Mouse (Mus musculus) cerebellum, adult 9-10 months (tissue): Measurements from ENCODE around the gene Stac2.

Experiments
- DNase-seq: peaks from one replicate; pipeline ENCODE4 v3.0.0; 2022

Stac2 gene

GRCm38 (mm10) chr11:98049672-98050519, 3.4 kb downstream of the Stac2 start:
- no peak for DNase-seq

GRCm38 (mm10) chr11:98047745-98048144, 5.5 kb downstream of the Stac2 start:
- DNase-seq: peak; percentile 93

- DNase-seq: peak; percentile 49
These were observed 6.8 kb downstream of the Stac2 start for GRCm38 (mm10) chr11:98046466-98046865.

- peak; percentile 55 for DNase-seq
These were observed 7.7 kb downstream of the Stac2 start for GRCm38 (mm10) chr11:98045596-98045995.

- DNase-seq: peak; percentile 41
These were observed 9.2 kb downstream of the Stac2 start for GRCm38 (mm10) chr11:98044074-98044473.

- DNase-seq: peak; percentile 26
These were observed 10.5 kb downstream of the Stac2 start for GRCm38 (mm10) chr11:98042741-98043140.

GRCm38 (mm10) chr11:98040975-98041374, 12.3 kb downstream of the Stac2 start:
- DNase-seq: no peak

GRCm38 (mm10) chr11:98037871-98038270, 15.4 kb downstream of the Stac2 start:
- DNase-seq: no peak

- DNase-seq: peak; percentile 79
These were observed 17.3 kb downstream of the Stac2 start for GRCm38 (mm10) chr11:98035977-98036377.

GRCm38 (mm10) chr11:98034840-98035239, 18.4 kb downstream of the Stac2 start:
- DNase-seq: no peak

GRCm38 (mm10) chr11:98034061-98034460, 19.2 kb downstream of the Stac2 start:
- DNase-seq: no peak

GRCm38 (mm10) chr11:98031443-98031770, 21.9 kb downstream of the Stac2 start:
- DNase-seq: peak; percentile 81

- DNase-seq: no peak
These were observed 22.4 kb downstream of the Stac2 start for GRCm38 (mm10) chr11:98030701-98031442.

- DNase-seq: peak; percentile 10
These were observed 25.5 kb downstream of the Stac2 start for GRCm38 (mm10) chr11:98027785-98028184.

GRCm38 (mm10) chr11:98027297-98027688, 26.0 kb downstream of the Stac2 start:
- no peak for DNase-seq

- DNase-seq: peak; percentile 96
These were observed 26.5 kb downstream of the Stac2 start, which contains the start of gene Rpl19 for GRCm38 (mm10) chr11:98026570-98027296. TSS of gene Rpl19 (plus strand) at chr11:98026710.

- DNase-seq: no peak
These were observed 27.1 kb downstream of the Stac2 start for GRCm38 (mm10) chr11:98026248-98026569.

- DNase-seq: peak; percentile 34
These were observed 28.7 kb downstream of the Stac2 start for GRCm38 (mm10) chr11:98024516-98024915.

GRCm38 (mm10) chr11:98022555-98023371, 30.5 kb downstream of the Stac2 start, which contains the start of gene Cacnb1:
TSS of gene Cacnb1 (minus strand) at chr11:98023034.
- DNase-seq: peak; percentile 60

- no peak for DNase-seq
These were observed 31.1 kb downstream of the Stac2 start for GRCm38 (mm10) chr11:98022253-98022554.

- peak; percentile 69 for DNase-seq
These were observed 31.6 kb downstream of the Stac2 start for GRCm38 (mm10) chr11:98021565-98022252.

- no peak for DNase-seq
These were observed 32.1 kb downstream of the Stac2 start for GRCm38 (mm10) chr11:98021118-98021517.
